Mouse (Mus musculus): Measurements from ENCODE around the gene Cntn1.

GRCm38 (mm10) chr15:92347902-92348301, 296.9 kb downstream of the Cntn1 start:
- TF ChIP-seq CTCF (IDR thresholded peaks at IDR 0.05; ENCODE audit: borderline replicate concordance, insufficient read depth, low read depth, low read length) (no peak), POLR2A (IDR thresholded peaks at IDR 0.05; ENCODE audit: borderline replicate concordance, insufficient read depth, low read length) (no peak)
